Mouse (Mus musculus) lung, postnatal 0 days (tissue): ENCODE data around the gene Dennd6a.

Source experiments
- CTCF ChIP-seq: IDR thresholded peaks from 2 replicates; pipeline ENCODE4 v1.5.1; 2016; ENCODE audit warnings: antibody characterized with exemption, mild to moderate bottlenecking
- EP300 ChIP-seq: IDR thresholded peaks from 2 replicates; pipeline ENCODE4 v1.6.1; 2016; ENCODE audit warnings: antibody characterized with exemption, mild to moderate bottlenecking, control low read depth

DNA sequence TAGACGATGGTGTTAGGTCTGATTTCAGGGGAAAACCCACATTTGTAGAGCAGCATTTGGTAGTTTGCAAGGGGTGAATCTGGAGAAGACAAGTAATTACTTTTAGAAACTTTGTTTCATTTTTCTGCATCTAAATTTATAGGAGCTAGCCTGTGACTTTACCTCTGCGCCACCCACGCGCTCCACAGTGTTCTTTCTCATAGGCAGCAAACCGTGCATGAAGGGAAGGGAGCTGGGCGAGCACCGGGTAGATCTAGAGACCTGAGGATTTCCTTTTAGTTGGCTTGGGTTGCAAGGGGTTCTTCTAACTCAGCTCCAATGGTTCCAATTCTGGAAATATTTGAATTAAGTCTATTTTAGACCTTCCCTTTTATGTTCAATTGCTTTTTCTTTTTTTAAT lies 15.1 kb upstream of the Dennd6a start:
- TF ChIP-seq EP300 (no peak), CTCF (no peak)
